Mouse (Mus musculus) CD8-positive naive resting alpha-beta T cell, adult 57 days (primary cell): ENCODE measurements around the gene Krt33a. TPM values are rescaled to one million over a fixed set of nuclear protein-coding genes. Genes with fewer than 3 reads are reported as not detected.

ENCODE experiments used
- total RNA-seq: library from RNA; stranded (reverse); gene quantifications from one replicate; pipeline ENCODE4 v1.2.4, GENCODE M21; 2023

The Krt33a gene
- not detected for total RNA-seq

DNA sequence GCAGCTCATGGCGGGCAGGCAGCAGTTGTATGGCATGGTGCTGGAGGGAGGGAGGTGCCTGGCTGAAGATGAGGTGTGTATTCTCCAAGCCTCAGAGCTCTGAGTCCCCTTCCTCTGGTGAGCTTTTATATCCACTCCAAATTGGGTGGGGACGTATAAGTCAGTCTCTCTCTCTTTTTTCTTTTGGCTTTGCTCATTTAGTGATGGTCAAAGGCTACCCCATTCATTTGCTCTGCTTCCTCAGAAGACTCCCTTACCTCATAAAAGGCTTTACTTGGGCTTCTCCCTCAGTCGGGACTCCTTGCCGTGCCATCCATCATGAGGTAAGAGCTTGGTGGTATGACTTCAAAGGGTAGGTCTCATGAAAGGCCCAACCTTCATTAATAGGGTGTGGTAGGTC, at the start of gene Krt33a:
Krt33a (minus strand) TSS at position 101 of the 400 bp plus-strand sequence.

GRCm38 (mm10) chr11:100050451-100050850, 34.4 kb upstream of the Krt33a start, which contains the start of gene Krt31:
Gene Krt31 (minus strand): TSS chr11:100050551.

GRCm38 (mm10) chr11:100041454-100041853, 25.4 kb upstream of the Krt33a start, which contains the start of gene Krt34:
Gene Krt34 (minus strand): TSS chr11:100041554.

DNA sequence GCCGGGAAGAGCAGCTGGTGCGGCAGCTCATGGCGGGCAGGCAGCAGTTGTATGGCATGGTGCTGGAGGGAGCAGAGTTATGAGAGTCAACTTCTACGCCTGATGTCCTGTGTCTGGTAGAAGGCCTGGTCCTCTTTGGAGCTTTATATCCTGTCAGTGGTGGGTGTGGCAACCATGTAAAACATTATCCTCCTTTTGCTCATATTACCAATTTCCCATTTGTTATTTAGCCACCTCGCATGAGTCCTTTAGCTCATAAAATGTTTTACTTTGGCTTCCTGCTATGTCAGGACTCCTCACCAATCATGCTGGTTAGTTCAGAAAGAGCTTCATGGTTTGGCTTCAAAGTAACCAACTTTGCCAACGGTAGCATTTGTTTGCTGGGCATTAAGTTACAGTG, 13.8 kb upstream of the Krt33a start, which contains the start of gene Krt33b:
Krt33b (minus strand) TSS at position 101 of the 400 bp plus-strand sequence.

GRCm38 (mm10) chr11:99993620-99994383, 22.2 kb downstream of the Krt33a start, which contains the start of gene Krtap17-1:
Gene Krtap17-1 (minus strand): TSS chr11:99993994.

DNA sequence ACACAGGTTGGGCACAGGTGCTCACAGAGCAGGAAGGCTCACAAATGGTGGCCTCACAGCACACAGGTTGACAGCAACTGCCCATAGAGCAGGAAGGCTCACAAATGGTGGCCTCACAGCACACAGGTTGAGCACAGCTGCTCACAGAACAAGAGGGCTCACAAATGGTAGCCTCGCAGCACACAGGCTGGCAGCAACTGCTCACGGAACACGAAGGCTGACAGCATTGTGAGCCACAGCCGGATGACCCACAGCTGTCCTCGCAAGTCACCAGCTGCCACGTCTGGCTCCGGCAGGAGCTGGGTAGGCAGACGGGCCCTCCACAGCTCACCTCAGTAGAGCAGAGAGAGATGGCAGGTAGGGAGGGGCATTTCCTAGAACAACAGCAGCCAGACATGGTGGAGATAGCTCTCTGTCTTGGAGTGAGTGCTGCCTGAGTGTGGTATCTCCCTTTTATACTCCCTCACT, 29.8 kb downstream of the Krt33a start, which contains the start of gene Krtap16-1:
Krtap16-1 (minus strand) TSS at position 418 of the 468 bp plus-strand sequence.

DNA sequence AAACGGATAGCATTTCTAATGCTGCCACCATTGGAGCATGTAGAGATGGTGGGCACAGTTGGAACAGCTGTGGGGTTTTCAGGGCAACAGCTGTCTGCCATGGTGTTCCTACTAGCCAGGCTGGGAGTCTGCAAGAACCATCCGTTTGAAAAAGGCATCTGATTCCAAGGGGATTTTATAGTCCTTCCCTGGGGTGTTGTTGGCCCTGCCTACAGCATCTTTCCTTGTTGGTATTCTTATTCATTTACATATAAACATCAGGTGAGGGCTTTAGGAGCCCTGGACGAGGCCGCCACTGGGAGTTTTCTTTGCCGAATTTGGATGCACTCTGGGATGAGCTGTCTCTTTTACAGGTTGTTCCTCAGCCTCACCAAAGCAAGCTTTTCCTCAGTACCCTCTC, 37.1 kb downstream of the Krt33a start, which contains the start of gene Krtap29-1:
Krtap29-1 (minus strand) TSS at position 101 of the 400 bp plus-strand sequence.

Other genes starting within 250 kb of the Krt33a start
- gene Gm11595, start 243.3 kb downstream of the Krt33a start, total RNA-seq: not detected
- gene Krtap4-8, start 235.5 kb downstream of the Krt33a start, total RNA-seq: not detected
- not detected for gene Krtap4-9, start 231.0 kb downstream of the Krt33a start, total RNA-seq
- not detected for gene Gm11596, start 222.7 kb downstream of the Krt33a start, total RNA-seq
- gene Gm11569, start 217.3 kb downstream of the Krt33a start, total RNA-seq: not detected
- gene Gm11554, start 211.8 kb downstream of the Krt33a start, total RNA-seq: not detected
- gene Krtap4-13, start 206.3 kb downstream of the Krt33a start, total RNA-seq: not detected
- gene Gm11564, start 200.5 kb downstream of the Krt33a start, total RNA-seq: not detected
- gene 2300003K06Rik, start 178.1 kb downstream of the Krt33a start, total RNA-seq: not detected
- gene Krtap4-16, start 164.6 kb downstream of the Krt33a start, total RNA-seq: not detected
- gene Gm11568, start 158.3 kb downstream of the Krt33a start, total RNA-seq: not detected
- gene Gm11559, start 151.7 kb downstream of the Krt33a start, total RNA-seq: not detected
- not detected for gene Krtap9-1, start 142.8 kb downstream of the Krt33a start, total RNA-seq
- not detected for gene Gm11567, start 137.0 kb downstream of the Krt33a start, total RNA-seq
- gene Krtap31-1, start 108.3 kb downstream of the Krt33a start, total RNA-seq: not detected
- gene Gm11565, start 101.5 kb downstream of the Krt33a start, total RNA-seq: not detected
- not detected for gene Krtap31-2, start 79.9 kb downstream of the Krt33a start, total RNA-seq
- gene Krtap9-5, start 67.7 kb downstream of the Krt33a start, total RNA-seq: not detected
- gene Krtap29-1, start 37.2 kb downstream of the Krt33a start, total RNA-seq: not detected
- not detected for gene Krtap16-1, start 29.6 kb downstream of the Krt33a start, total RNA-seq
- not detected for gene Krtap17-1, start 22.2 kb downstream of the Krt33a start, total RNA-seq
- not detected for gene Krt33b, start 13.7 kb upstream of the Krt33a start, total RNA-seq
- gene Krt34, start 25.3 kb upstream of the Krt33a start, total RNA-seq: not detected
- gene Krt31, start 34.3 kb upstream of the Krt33a start, total RNA-seq: not detected
- not detected for gene Krt32, start 72.0 kb upstream of the Krt33a start, total RNA-seq
- not detected for gene Krt35, start 80.0 kb upstream of the Krt33a start, total RNA-seq
- gene Krt36, start 89.4 kb upstream of the Krt33a start, total RNA-seq: not detected
- not detected for gene Krt13, start 105.4 kb upstream of the Krt33a start, total RNA-seq
- gene Krt15, start 119.7 kb upstream of the Krt33a start, total RNA-seq: not detected
- gene Krt19, start 132.5 kb upstream of the Krt33a start, total RNA-seq: not detected
- gene Krt9, start 177.0 kb upstream of the Krt33a start, total RNA-seq: not detected
- gene Krt14, start 191.3 kb upstream of the Krt33a start, total RNA-seq: not detected
- not detected for gene Krt16, start 232.7 kb upstream of the Krt33a start, total RNA-seq
- not detected for gene Krt17, start 244.8 kb upstream of the Krt33a start, total RNA-seq